Comparison of ENCODE assay signal across 25 mouse cellular contexts in the genomic region with DNA sequence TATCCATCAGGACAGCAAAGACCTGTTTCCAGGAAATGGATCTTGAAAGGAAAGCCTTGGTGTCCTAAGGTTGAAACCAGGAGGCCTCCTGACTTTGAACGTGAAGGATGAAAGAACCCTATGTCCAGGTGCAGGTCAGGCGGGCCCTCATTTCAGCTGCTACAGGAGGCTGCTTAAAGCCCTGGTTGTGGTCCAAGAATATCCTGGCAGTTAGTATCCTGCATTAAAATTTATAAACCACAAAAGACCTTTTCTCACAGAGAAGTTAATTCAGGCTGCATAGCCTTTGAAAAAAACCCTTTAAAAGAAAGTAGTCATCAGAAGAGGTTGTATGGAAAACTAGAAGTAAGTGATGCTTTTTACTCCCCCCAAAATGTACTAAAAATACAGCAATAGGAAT. TPM values are rescaled to one million over a fixed set of nuclear protein-coding genes. Genes with fewer than 3 reads are reported as not detected.
"Had no signal": no experiment of that assay in that cellular context is flagged by ENCODE, and none has a peak within 500 bp of the region (broad histone marks: within the 10 kb centered on the region; RNA-seq: fewer than 3 reads in every experiment).

No protein-coding gene starts in this region.

- H3K4me3 ChIP-seq: lung, embryonic 15.5 days; megakaryocyte, embryonic 14.5 days; midbrain, embryonic 13.5 days; midbrain, embryonic 15.5 days; neural tube, embryonic 12.5 days; stomach, embryonic 15.5 days had no signal

- H3K27ac ChIP-seq: lung, embryonic 15.5 days; macrophage; midbrain, embryonic 13.5 days; midbrain, embryonic 15.5 days; neural tube, embryonic 12.5 days; stomach, embryonic 15.5 days; stomach, postnatal 0 days had no signal

- H3K4me1 ChIP-seq: lung, embryonic 15.5 days; megakaryocyte, embryonic 14.5 days; neural tube, embryonic 12.5 days; stomach, embryonic 15.5 days had no signal

- ATAC-seq: lung, postnatal 0 days; midbrain, embryonic 13.5 days; midbrain, embryonic 15.5 days had no signal

- H3K27me3 ChIP-seq: lung, embryonic 15.5 days; midbrain, embryonic 13.5 days; midbrain, embryonic 15.5 days; neural tube, embryonic 12.5 days; stomach, embryonic 15.5 days had no signal

- DNase-seq: lung, adult 2 months; lung, postnatal 14 days; lung, postnatal 36 days; right cerebral cortex, postnatal 14 days; thymus, adult 2 months; thymus, postnatal 25 days; thymus, postnatal 4 days had no signal

- H3K4me2 ChIP-seq: lung, embryonic 15.5 days; midbrain, embryonic 11.5 days; midbrain, embryonic 13.5 days; midbrain, embryonic 15.5 days; neural tube, embryonic 12.5 days; stomach, embryonic 15.5 days had no signal

- H3K9me3 ChIP-seq: lung, embryonic 15.5 days; megakaryocyte, embryonic 14.5 days; midbrain, embryonic 13.5 days; midbrain, embryonic 15.5 days; neural tube, embryonic 12.5 days; stomach, embryonic 15.5 days had no signal

- H3K9ac ChIP-seq: lung, embryonic 15.5 days; midbrain, embryonic 13.5 days; midbrain, embryonic 15.5 days; neural tube, embryonic 12.5 days; stomach, embryonic 15.5 days had no signal

- H3K36me3 ChIP-seq: lung, embryonic 15.5 days; midbrain, embryonic 13.5 days; midbrain, embryonic 15.5 days; neural tube, embryonic 12.5 days; stomach, embryonic 15.5 days had no signal

RNA-seq across cellular contexts. Expression of gene Mylk4, which starts 23.0 kb away (rescaled TPM):
- total RNA-seq: megakaryocyte progenitor cell, adult 5-6 weeks; midbrain, postnatal 0 days; monocyte, adult 5-6 weeks; neutrophil, adult 5-6 weeks had no signal
- polyA plus RNA-seq: lung, postnatal 0 days; macrophage; midbrain, embryonic 11.5 days; spleen, adult 2 months had no signal

RNA-seq across cellular contexts. Expression of gene D930007J09Rik, which starts 41.9 kb away (rescaled TPM):
- total RNA-seq: megakaryocyte progenitor cell, adult 5-6 weeks; midbrain, postnatal 0 days; monocyte, adult 5-6 weeks; neutrophil, adult 5-6 weeks had no signal
- polyA plus RNA-seq: lung, adult 2 months; lung, embryonic 15.5 days; lung, postnatal 0 days; macrophage; midbrain, embryonic 11.5 days; midbrain, embryonic 13.5 days; midbrain, embryonic 15.5 days; midbrain, postnatal 0 days; neural tube, embryonic 12.5 days; neural tube, embryonic 14.5 days; spleen, adult 2 months; stomach, embryonic 15.5 days; stomach, postnatal 0 days; testis, adult 2 months; thymus, adult 2 months; urinary bladder, adult 2 months had no signal
